Mouse (Mus musculus) granulocyte monocyte progenitor cell, adult 5-6 weeks (primary cell): ENCODE measurements around the gene Arhgap45. TPM values are rescaled to one million over a fixed set of nuclear protein-coding genes. Genes with fewer than 3 reads are reported as not detected.

ENCODE experiments used
- ATAC-seq: replicated peaks from 2 replicates; pipeline ENCODE4 v1.8.0; 2016; ENCODE audit warnings: mild to moderate bottlenecking, moderate TSS enrichment, inconsistent platforms; ENCODE audit not compliant: poor library complexity, severe bottlenecking
- total RNA-seq, 2 experiments: library from RNA; stranded (forward) in 1 of 2; stranded (reverse) in 1 of 2; fragments of 200-712, 200-1000 nt in 1 of 2; fragments of >200 nt in 1 of 2; fragmentation: Nextera tagmentation in 1 of 2; gene quantifications; 2 replicates each; pipeline ENCODE4 v1.2.3; 2014 to 2017

The Arhgap45 gene
- total RNA-seq (2014; fragmentation: Nextera tagmentation): 109 and 133 TPM in 2 replicates
- 110 and 120 TPM in 2 replicates for total RNA-seq (2017)

DNA sequence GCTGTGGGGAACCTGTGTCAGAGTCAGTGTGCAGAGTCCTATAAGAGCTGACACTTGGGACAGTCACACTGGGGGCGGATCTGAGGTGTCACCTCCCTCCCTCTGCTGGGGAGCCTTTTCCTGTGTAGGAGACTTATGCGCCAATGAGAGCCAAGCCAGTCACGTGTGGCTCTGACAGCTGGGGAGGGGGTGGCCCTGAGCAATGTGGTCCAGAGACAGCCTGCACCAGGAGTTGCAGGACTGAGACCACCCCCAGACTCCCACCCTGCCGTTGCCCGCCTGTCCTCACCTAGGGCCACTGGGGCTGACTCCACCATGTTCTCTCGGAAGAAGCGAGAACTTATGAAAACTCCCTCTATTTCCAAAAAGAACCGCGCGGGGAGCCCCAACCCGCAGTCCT, at the start of gene Arhgap45:
TSS of gene Arhgap45 (plus strand) at position 143 of the 400 bp plus-strand sequence.
- ATAC-seq: peak; percentile 83

GRCm38 (mm10) chr10:79966886-79967400, 49.5 kb upstream of the Arhgap45 start:
- ATAC-seq: no peak

- no peak for ATAC-seq
Measured at GRCm38 (mm10) chr10:79968181-79968580, 48.3 kb upstream of the Arhgap45 start.

DNA sequence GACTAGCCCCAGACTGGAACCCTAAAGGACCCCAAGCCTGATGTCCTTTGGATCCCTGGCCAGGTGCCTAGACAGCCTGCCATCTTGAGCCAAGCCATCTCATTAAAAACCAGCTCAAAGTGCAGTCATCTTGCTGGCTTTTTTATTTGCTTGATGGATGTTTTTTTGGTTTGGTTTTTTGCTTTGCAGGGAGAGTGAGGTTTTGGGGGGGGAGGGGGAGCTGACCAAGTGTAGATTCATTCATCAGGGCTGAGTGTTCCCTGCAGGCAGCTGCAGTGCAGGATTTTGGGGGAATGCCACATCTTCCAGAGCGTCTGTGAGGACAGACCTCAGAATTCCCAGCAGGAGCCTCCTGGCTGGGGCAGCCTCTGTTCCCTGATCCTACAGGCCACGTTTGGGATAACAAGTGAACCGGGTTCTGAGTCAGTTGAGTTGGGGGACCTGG, 47.3 kb upstream of the Arhgap45 start:
- no peak for ATAC-seq

GRCm38 (mm10) chr10:79970415-79971182, 45.9 kb upstream of the Arhgap45 start, which contains the start of gene Grin3b:
Gene Grin3b (plus strand): TSS chr10:79970715.
- peak; percentile 14; the same call in 1 of the 2 replicates for ATAC-seq

DNA sequence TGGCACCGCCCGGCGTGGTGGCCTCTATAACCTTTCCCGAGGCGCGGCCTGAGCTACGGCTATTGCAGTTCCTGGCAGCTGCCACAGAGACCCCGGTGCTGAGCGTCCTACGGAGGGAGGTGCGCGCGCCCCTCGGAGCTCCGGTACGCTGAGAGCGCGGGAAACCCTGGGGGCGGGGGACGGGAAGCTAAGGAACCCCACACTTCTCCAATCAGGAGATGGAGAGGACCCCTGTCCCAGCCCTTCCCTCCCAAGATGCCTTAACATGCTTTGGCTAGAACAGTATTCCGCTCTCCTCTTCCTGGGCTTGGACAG, 45.3 kb upstream of the Arhgap45 start:
- ATAC-seq: peak; percentile 31

- ATAC-seq: no peak
Measured at GRCm38 (mm10) chr10:79972831-79973230, 43.6 kb upstream of the Arhgap45 start.

DNA sequence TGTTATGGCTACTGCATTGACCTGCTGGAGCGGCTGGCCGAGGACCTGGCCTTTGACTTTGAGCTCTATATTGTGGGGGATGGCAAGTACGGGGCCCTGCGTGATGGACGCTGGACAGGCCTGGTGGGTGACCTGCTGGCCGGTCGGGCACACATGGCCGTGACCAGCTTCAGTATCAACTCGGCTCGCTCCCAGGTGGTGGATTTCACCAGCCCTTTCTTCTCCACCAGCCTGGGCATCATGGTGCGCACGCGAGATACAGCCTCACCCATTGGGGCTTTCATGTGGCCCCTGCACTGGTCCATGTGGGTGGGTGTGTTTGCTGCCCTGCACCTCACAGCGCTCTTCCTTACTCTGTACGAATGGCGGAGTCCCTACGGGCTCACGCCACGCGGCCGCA, 42.4 kb upstream of the Arhgap45 start:
- no peak for ATAC-seq

- ATAC-seq: peak; percentile 53; the same call in 1 of the 2 replicates
Measured at GRCm38 (mm10) chr10:79974668-79975067, 41.8 kb upstream of the Arhgap45 start.

DNA sequence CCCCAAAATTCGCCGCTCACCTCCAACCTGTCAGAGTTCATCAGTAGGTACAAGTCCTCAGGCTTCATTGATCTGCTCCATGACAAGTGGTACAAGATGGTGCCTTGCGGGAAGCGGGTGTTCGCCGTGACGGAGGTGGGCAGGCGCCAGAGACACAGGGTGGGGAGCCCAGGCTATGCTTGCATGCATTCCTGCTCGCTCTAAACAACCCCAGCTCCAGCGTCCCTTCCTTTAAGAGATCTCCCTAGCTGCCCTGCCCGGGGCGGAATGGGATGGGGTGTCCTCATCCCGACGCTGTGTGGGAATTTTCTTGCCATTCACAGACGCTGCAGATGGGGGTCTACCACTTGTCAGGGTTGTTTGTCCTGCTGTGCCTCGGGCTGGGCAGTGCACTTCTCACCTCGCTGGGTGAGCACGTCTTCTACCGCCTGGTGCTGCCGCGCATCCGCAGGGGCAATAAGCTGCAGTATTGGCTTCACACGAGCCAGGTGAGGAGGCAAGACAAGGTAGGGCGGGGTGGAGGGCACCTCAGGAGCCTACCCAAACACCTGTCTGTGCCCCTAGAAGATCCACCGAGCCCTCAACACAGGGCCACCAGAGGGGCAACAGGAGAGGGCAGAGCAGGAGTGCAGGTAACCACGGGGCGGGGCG, 40.3 kb upstream of the Arhgap45 start:
- ATAC-seq: no peak

DNA sequence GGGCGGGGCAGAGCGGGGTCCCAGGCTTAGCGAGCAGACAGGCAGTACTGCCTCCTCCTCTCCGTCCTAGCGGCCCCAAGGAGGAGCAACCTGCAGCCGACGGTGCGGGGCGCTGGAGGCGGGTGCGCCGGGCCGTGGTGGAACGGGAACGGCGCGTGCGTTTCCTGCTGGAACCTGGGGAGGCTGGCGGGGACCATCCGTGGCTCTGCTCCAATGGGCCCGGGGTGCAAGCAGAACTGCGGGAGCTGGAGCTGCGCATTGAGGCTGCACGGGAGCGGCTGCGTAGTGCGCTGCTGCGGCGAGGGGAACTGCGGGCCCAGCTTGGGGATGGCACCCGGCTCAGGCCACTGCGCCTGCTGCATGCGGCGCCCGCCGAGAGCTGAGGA, 39.7 kb upstream of the Arhgap45 start:
- ATAC-seq: no peak

- ATAC-seq: no peak
Measured at GRCm38 (mm10) chr10:79977324-79977723, 39.1 kb upstream of the Arhgap45 start.

DNA sequence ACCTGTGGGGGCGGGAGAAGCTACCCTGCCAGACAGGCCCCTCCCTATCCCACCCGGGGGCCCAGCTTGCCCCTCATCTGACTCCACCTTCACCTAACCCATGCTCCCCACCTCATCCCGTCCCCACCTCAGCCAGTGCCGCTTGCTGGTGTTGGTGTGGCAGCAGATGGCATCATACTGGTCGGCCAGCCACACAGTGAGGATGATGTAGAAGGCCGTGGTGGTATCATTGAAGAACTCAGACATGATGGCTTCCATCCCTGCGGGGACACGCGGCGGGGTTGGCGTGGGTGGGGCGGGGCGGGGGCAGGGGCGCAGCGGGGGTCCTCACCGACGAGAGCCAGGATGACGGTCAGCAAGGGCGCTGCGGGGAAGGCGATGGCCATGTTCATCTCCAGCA, 38.4 kb upstream of the Arhgap45 start:
- ATAC-seq: no peak

- no peak for ATAC-seq
Measured at GRCm38 (mm10) chr10:79979401-79980155, 36.9 kb upstream of the Arhgap45 start.

DNA sequence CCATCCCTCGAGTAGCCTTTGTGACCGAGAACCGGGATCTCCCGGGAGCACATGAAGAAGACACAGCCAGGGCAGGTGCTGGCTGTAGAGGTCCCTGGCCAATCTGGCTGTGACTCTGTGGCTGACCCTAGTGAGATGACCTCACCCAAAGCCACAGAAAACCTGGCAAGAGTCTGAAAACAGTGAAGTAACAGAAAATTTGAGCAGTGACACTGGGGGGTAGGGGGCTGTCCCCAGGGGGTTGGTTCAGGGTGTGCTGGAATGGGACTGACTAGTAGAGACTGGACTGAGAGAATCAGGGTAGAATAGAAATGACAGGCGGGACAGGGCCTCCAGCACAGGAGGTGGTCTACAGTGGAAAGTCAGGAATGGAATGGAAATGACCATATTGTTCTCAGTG, 33.2 kb upstream of the Arhgap45 start:
- ATAC-seq: no peak

DNA sequence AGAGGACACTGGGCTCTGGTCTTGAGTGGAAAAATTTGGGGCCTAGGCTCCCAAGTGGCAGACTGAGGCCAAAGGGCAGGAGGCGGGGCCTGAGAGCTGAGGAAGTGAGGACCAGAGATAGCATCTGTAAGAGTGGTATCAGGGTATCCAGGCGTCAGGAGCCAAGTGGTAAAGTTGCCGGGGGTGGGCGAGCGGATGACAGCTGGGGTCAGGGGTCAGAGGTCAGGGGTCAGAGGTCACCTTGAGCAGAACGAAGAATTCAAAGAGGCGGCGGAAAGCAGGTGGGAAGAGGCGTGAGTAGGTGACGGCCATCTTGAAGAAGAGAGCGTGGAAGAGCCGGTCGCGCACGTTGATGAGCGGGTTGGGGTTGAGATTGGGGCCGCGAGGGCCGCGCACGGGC, 32.8 kb upstream of the Arhgap45 start:
- ATAC-seq: peak; percentile 8; the same call in 1 of the 2 replicates

DNA sequence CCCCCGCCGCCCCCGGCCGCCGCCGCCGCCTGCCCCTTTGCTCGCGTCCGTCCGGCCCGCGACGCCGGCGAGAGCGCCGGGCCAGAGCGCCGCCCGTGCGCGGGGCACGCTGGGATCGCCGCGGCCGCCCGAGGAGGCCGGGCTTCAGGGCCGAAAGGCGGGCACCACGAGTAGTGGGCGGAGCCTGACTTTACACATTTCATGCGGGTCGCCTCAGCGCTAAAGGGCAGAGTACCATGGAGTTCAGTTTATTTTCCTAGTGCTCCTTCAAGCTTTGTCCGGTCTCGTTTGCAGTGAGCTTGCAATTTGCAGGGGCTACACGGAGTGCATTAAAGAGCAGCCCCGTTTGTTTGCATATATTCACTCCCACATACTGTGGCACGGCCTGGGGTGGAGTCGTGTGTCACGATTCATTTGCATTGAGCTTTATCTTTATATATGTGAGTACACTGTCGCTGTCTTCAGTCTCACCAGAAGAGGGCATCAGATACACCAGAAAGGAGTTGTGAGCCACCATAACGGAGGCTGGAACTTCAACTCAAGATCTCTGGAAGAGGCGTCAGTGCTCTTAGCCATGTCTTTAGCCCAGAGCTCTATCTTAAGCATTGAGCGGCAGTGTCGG, 32.1 kb upstream of the Arhgap45 start, which contains the start of gene Tmem259:
TSS of gene Tmem259 (minus strand) at position 136 of the 622 bp plus-strand sequence.
- peak; percentile 22 for ATAC-seq

- ATAC-seq: peak; percentile 61
Measured at GRCm38 (mm10) chr10:79984871-79985270, 31.6 kb upstream of the Arhgap45 start.

- ATAC-seq: peak; percentile 28
Measured at GRCm38 (mm10) chr10:79985334-79986231, 30.9 kb upstream of the Arhgap45 start.
